Mouse (Mus musculus): ENCODE results near the gene Fxyd6. TPM values are rescaled to one million over a fixed set of nuclear protein-coding genes. Genes with fewer than 3 reads are reported as not detected.
A peak's percentile ranks its signal among the peaks of the same experiment; 100 is the strongest.

The Fxyd6 gene
- total RNA-seq, 2 experiments from 2014 or later = 123 to 137 TPM

DNA sequence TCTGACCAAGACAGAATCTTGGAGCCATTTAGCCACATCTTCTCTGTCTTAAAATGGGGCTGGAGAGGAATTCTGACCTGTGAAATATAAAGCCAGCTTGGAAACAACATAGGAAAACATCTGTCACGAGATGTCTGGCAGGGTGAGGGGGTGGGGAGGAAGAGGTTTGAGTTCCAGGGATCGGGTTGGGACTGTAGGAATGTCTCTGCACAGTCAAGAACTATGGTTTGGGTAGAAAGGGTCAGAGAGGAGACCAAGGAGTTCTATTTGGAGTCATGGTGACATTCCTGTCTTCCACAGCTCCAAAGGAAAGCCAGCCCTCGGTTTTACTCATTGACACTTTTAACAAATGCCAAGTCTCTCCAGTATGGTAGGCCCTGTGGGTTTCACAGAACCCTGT lies 3.9 kb downstream of the Fxyd6 start:
- DNase-seq (ENCODE audit: low spot score in 2 of 2) = no peak

DNA sequence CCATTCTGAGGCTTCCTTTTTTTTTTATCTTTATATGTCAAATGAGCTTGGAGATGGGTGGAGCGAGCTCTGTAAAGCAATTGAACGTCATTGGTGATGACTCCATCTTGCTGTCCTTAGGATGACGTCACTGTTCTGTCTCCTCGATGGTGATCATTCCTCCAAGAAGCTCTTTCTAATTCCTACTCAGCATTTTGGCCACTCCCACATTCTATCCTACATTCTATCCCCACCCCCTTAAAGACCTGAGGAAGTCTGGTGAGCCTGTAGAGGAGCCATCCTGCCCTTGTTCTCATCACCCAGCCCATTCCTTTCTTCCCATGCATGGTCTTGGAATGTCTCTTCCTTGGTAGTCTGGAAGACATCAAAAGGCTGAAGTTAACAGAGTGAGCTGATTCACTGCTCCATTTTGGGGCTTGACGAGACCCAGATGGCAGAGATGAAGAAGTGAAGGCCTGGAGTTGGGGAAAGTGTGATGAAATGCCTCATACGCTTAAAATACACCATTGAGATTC lies 5.1 kb downstream of the Fxyd6 start:
- DNase-seq (ENCODE audit: low spot score in 2 of 2) = no peak

DNA sequence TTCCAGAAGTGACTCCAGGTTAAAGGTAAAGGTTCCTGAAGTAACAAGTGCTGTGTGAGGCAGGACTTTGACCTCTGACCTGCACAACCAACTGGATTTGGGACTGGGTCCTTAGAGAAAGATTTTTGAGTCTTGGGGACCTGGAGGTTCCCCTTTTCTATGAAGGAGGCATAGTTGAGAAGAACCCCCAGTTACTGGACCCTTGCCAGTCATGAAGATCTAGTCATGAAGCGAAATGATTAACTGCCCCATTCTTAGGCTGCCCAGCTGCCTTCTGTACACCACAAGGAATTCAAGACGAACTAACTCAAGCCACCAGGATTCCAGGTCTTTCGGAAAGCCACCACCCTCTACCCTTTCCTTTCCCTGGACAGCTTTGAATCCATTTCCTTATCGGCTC lies 6.4 kb downstream of the Fxyd6 start:
- no peak for DNase-seq (ENCODE audit: low spot score in 2 of 2)

GRCm38 (mm10) chr9:45376883-45377282 lies 6.9 kb downstream of the Fxyd6 start:
- no peak for DNase-seq (ENCODE audit: low spot score in 2 of 2)

DNA sequence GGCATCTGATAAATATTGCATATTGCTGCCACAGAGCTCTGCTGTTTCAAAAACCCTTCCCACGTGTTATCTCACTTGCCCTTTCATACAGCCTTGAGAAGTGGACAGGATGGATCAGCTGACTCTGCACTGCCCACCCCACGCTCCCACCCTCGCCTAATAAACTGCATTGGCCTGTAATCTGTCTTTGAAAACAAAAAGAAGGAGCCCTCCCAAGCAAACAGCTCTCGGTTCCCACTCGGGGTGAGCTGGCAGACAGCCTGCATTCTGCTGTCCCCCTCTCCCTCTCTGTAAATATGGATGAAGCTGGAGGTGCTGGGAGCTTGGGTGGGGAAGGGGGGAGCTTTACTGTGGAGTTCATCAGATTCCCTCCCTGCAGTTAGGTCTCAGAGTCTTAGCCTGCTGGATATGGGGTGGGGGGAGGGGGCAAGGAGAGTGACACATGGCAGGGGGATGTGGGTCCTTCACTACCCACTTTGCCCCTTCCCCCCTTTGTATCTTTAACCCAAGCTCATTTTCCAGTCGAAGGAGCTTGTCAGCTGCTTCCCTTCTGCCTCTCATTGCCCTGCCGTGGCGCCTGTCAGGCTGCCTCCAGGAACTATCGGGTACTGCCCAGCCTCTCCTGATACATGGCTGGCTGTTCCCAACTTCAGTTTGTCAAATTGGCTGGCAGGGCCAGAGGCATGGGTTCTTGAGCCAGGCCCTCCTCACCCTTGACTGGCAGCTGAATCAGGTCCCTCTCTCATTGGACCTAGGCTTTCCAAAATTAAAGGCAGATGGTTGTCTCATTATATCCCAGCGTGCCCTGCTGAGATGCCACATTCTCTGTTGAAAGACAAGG lies 10.6 kb downstream of the Fxyd6 start:
- DNase-seq (ENCODE audit: low spot score in 2 of 2) = no peak

- DNase-seq (ENCODE audit: low spot score in 2 of 2) = no peak
These were observed 12.4 kb downstream of the Fxyd6 start for GRCm38 (mm10) chr9:45382336-45382735.

DNA sequence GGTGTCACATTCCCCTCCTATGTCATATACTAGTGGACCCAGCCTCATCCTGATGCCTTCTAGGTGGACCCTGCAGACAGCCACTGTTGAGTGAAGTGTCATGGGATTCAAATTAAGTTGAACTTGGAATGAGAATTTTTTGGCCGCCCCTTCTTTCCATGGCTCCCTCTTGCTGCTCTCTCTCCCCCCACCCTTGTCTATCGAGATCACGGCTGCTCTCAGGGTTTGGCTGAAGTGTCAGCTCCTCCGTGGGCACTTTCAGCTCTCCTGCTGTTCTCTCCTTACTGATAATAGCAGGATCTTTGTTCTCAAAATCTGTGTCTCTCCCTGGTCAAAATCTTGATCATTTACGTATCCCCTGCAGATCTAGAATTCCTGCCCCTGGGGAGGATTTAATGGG lies 12.8 kb downstream of the Fxyd6 start:
- DNase-seq (ENCODE audit: low spot score in 2 of 2) = no peak

GRCm38 (mm10) chr9:45383883-45384282 lies 13.9 kb downstream of the Fxyd6 start:
- DNase-seq (ENCODE audit: low spot score in 2 of 2) = no peak

GRCm38 (mm10) chr9:45386698-45387097 lies 16.7 kb downstream of the Fxyd6 start:
- DNase-seq (ENCODE audit: low spot score in 2 of 2) = no peak

DNA sequence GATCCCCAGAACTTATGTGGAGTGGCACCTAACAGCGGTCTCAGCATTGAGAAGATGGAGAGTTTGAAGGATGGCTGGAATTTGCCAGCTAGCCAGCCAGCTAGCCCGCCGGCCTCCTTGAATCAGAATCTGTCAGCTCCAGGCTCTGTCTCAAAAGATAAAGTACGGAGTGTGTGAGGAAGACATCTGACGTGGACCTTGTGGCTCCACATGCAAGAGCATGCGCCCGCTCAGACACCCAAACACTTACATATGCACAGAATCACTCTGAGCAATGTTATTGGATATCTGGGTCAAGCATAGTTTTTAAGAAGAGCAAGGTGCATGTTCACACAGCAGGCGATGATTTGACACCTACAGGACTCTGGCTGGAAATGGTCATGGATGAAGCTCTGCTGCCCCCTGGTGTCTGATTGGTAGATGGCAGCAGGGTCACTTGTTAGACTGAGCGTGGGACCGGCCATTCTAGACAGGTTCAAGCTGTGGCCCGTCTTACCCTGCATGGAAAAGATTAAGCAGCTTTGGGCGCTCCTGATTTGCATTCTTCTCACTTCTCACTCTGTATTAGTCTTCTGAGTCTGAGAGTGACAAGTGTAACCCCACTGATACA lies 18.5 kb downstream of the Fxyd6 start:
- DNase-seq (ENCODE audit: low spot score in 2 of 2) = peak; percentile 68 to 77

DNA sequence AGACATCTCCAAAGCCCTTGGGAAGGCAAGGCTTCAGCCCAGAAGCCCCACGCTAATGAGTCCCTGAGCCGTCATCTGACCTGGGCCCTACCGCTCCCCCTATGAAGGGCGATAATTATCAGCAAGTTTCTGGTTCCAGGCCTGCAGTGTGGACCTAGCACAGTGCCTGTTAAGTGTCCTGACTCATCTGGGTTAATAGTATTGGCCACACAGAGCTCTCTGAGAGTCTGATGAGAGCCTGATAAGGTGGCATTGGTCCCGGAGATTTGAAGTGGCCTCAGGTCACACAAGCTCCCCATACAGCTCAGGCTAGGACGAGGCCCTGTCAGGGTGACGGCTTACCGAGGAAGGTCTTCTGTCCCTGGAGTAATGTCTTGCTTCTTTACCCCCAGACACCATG lies 19.6 kb downstream of the Fxyd6 start:
- DNase-seq (ENCODE audit: low spot score in 2 of 2) = no peak

DNA sequence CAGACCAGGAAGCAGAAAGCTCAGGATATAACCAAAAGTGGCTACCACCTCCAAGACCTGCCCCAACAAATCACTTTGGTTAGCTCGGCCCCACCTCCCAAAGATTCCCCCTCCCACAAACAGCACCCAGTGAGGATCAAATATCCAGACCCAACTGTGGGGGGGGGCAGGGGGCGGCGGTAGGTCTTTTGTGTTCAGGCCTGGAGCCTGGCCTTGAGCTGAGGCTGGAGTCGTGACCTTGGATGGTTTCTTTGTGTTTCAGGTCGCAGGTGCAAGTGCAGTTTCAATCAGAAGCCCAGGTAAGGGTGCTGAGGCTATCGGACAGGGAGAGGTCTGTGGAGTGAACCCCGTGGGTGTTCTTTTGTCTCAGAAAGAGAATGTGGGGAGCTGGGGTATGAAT lies 21.3 kb downstream of the Fxyd6 start:
- DNase-seq (ENCODE audit: low spot score in 2 of 2) = no peak

DNA sequence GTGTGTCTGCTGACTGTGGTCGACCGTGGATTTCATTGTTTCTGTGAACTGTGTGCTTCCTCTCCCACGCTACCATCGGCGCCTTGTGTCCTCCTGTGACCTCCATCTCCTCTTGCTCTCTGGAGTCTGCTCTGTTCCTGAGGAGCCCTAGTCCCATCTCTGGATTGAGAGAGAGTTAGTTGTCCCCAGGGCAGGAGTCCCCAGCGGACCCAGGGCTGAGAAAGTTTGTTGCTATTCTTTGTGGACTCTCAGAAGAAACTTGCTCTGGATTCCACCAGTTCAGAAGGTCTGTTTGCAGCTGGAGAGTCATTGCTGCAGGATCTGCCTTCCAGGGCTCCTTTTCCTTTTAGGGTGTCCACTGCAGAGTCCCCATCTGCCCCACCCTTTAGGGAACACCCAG lies 25.2 kb downstream of the Fxyd6 start:
- DNase-seq (ENCODE audit: low spot score in 2 of 2) = no peak

GRCm38 (mm10) chr9:45395796-45396195 lies 25.8 kb downstream of the Fxyd6 start:
- DNase-seq (ENCODE audit: low spot score in 2 of 2) = no peak

DNA sequence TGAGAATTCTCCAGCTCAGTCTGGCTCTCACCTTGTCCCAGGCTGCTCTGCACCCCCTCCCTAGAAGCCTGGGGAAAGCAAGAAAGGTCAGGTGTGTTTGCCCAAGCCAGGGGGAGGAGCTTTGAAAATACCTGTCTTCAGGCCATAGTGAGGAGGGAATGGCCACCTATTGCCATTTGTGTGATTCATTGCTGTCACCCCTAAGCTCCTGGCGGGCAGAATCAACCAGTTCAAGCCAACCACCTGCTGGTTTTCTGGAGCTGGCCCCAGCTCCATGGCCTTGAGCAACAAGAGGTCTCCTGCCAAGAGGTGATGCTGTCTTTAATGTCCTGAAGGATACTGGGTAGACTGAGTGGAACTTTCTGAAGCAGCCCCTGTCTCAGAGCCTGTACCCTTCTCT lies 28.4 kb downstream of the Fxyd6 start:
- no peak for DNase-seq (ENCODE audit: low spot score in 2 of 2)

GRCm38 (mm10) chr9:45399434-45399833 lies 29.4 kb downstream of the Fxyd6 start, which contains the start of gene Fxyd2:
Gene Fxyd2, plus strand, starts transcription at chr9:45399669.
- DNase-seq (ENCODE audit: low spot score in 2 of 2) = no peak

- no peak for DNase-seq (ENCODE audit: low spot score in 2 of 2)
These were observed 31.9 kb downstream of the Fxyd6 start for GRCm38 (mm10) chr9:45401851-45402250.

DNA sequence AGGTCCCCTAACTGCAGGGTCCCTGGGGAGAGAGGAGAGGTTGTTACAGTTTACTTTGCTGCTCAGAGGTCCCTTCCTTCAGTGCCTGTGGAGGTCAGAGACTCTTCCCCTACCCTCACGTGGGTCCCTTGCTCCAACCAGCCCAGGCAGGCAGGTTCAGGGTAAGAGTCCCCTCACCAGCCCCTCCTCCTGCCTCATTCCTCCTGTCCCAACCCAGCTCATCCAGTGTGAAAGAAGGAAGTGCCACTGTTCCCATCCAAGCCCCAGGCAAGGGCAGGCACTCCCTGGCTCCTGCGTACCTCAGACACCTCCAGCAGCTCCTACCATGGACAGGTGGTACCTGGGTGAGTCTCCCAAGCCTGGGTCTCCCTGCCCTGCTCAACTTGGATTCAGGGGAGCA lies 33.0 kb downstream of the Fxyd6 start:
- no peak for DNase-seq (ENCODE audit: low spot score in 2 of 2)

DNA sequence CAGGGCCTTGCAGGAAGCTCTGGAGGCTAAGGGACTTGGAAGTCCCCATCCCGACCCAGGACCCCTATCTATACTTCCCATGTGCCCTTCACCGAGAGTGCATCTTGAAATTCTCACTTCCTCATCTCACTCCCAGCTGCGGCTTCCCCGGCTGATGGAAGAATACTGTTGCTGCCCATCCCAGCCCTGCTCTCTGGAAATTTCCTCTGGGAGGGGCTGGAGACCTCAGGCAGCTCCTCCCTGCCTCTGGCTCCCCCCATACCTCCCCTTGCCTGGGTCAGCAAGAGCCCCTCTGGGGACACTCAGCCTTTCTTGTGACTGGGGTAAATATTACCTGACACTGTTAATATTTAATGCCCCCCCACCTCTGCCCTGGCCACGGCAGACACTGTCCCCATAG lies 35.7 kb downstream of the Fxyd6 start:
- no peak for DNase-seq (ENCODE audit: low spot score in 2 of 2)

- DNase-seq (ENCODE audit: low spot score in 2 of 2) = no peak
These were observed 36.8 kb downstream of the Fxyd6 start for GRCm38 (mm10) chr9:45406808-45407207.

GRCm38 (mm10) chr9:45407706-45408675 lies 38.0 kb downstream of the Fxyd6 start:
- DNase-seq (ENCODE audit: low spot score in 2 of 2) = peak; percentile 64

All from adrenal gland, postnatal 4 days (tissue).